Mouse (Mus musculus): Measurements from ENCODE around the gene Ube2o. TPM values are rescaled to one million over a fixed set of nuclear protein-coding genes. Genes with fewer than 3 reads are reported as not detected.
"Not testable (repeated sequence)": the region's sequence is repeated elsewhere in the genome, so short reads cannot be mapped to it uniquely, and the experiment has no call there.

The Ube2o gene
- polyA plus RNA-seq, 1 experiment from 2014 or later: 4.8 TPM

GRCm38 (mm10) chr11:116617641-116618040, 36.4 kb upstream of the Ube2o start:
- H3K36me3 ChIP-seq (ENCODE audit: control insufficient read depth, insufficient read depth, low read length): no peaks in the 10 kb centered on the region
- H3K9ac ChIP-seq (ENCODE audit: low read length): no peak overlapping the region; the same call in 1 of the 2 replicates
- H3K4me2 ChIP-seq (ENCODE audit: low read depth, low read length): no peak overlapping the region
- H3K4me1 ChIP-seq (ENCODE audit: control insufficient read depth, insufficient read depth, low read length): peaks cover 49% of the 10 kb centered on the region
- H3K9me3 ChIP-seq (replicated peaks; ENCODE audit: control insufficient read depth, low read length): no peaks in the 10 kb centered on the region
- H3K27me3 ChIP-seq (ENCODE audit: control insufficient read depth, insufficient read depth, low read length): no peaks in the 10 kb centered on the region
- no peak for ATAC-seq (ENCODE audit: insufficient read depth, low FRiP score)
- 88% methylated on average over 7 of the region's 7 CpGs for WGBS
- H3K4me3 ChIP-seq (replicated peaks; ENCODE audit: low read length): no peak overlapping the region
- H3K27ac ChIP-seq (ENCODE audit: low read length): no peak overlapping the region

- Histone ChIP-seq H3K4me2 (ENCODE audit: low read depth, low read length) (peak overlapping the region; percentile 22; the same call in 1 of the 2 replicates), H3K4me3 (replicated peaks; ENCODE audit: low read length) (no peak overlapping the region), H3K27me3 (ENCODE audit: control insufficient read depth, insufficient read depth, low read length) (no peaks in the 10 kb centered on the region), H3K4me1 (ENCODE audit: control insufficient read depth, insufficient read depth, low read length) (peaks cover 43% of the 10 kb centered on the region), H3K36me3 (ENCODE audit: control insufficient read depth, insufficient read depth, low read length) (no peaks in the 10 kb centered on the region), H3K9ac (ENCODE audit: low read length) (peak overlapping the region; percentile 7; the same call in 1 of the 2 replicates), H3K9me3 (replicated peaks; ENCODE audit: control insufficient read depth, low read length) (no peaks in the 10 kb centered on the region), H3K27ac (ENCODE audit: low read length) (peak overlapping the region; percentile 74)
- ATAC-seq (ENCODE audit: insufficient read depth, low FRiP score): no peak
- WGBS: 66% methylated on average over 10 of the region's 10 CpGs
Measured at GRCm38 (mm10) chr11:116616438-116617118, 35.3 kb upstream of the Ube2o start.

- Histone ChIP-seq H3K27ac (ENCODE audit: low read length) (peak overlapping the region; percentile 74), H3K4me1 (ENCODE audit: control insufficient read depth, insufficient read depth, low read length) (peaks cover 38% of the 10 kb centered on the region), H3K9ac (ENCODE audit: low read length) (peak overlapping the region; percentile 18; the same call in 1 of the 2 replicates), H3K4me3 (replicated peaks; ENCODE audit: low read length) (no peak overlapping the region), H3K27me3 (ENCODE audit: control insufficient read depth, insufficient read depth, low read length) (no peaks in the 10 kb centered on the region), H3K4me2 (ENCODE audit: low read depth, low read length) (peak overlapping the region; percentile 22), H3K9me3 (replicated peaks; ENCODE audit: control insufficient read depth, low read length) (no peaks in the 10 kb centered on the region), H3K36me3 (ENCODE audit: control insufficient read depth, insufficient read depth, low read length) (no peaks in the 10 kb centered on the region)
- WGBS: 37% methylated on average over 15 of the region's 15 CpGs
- peak; percentile 63 for ATAC-seq (ENCODE audit: insufficient read depth, low FRiP score)
Measured at GRCm38 (mm10) chr11:116615735-116616437, 34.6 kb upstream of the Ube2o start.

- Histone ChIP-seq H3K9me3 (replicated peaks; ENCODE audit: control insufficient read depth, low read length) (no peaks in the 10 kb centered on the region), H3K4me2 (ENCODE audit: low read depth, low read length) (no peak overlapping the region), H3K9ac (ENCODE audit: low read length) (no peak overlapping the region), H3K4me3 (replicated peaks; ENCODE audit: low read length) (no peak overlapping the region), H3K4me1 (ENCODE audit: control insufficient read depth, insufficient read depth, low read length) (peaks cover 23% of the 10 kb centered on the region), H3K36me3 (ENCODE audit: control insufficient read depth, insufficient read depth, low read length) (no peaks in the 10 kb centered on the region), H3K27me3 (ENCODE audit: control insufficient read depth, insufficient read depth, low read length) (no peaks in the 10 kb centered on the region), H3K27ac (ENCODE audit: low read length) (no peak overlapping the region)
- ATAC-seq (ENCODE audit: insufficient read depth, low FRiP score): no peak
- 89% methylated on average over 6 of the region's 6 CpGs for WGBS
Measured at GRCm38 (mm10) chr11:116613234-116613633, 32.0 kb upstream of the Ube2o start.

- no peak overlapping the region for H3K27ac ChIP-seq (ENCODE audit: low read length)
- H3K9me3 ChIP-seq (replicated peaks; ENCODE audit: control insufficient read depth, low read length): no peaks in the 10 kb centered on the region
- 87% methylated on average over 1 of the region's 1 CpGs for WGBS
- no peak overlapping the region for H3K4me3 ChIP-seq (replicated peaks; ENCODE audit: low read length)
- H3K4me1 ChIP-seq (ENCODE audit: control insufficient read depth, insufficient read depth, low read length): peaks cover 20% of the 10 kb centered on the region
- H3K27me3 ChIP-seq (ENCODE audit: control insufficient read depth, insufficient read depth, low read length): no peaks in the 10 kb centered on the region
- no peak for ATAC-seq (ENCODE audit: insufficient read depth, low FRiP score)
- H3K9ac ChIP-seq (ENCODE audit: low read length): no peak overlapping the region
- no peak overlapping the region for H3K4me2 ChIP-seq (ENCODE audit: low read depth, low read length)
- H3K36me3 ChIP-seq (ENCODE audit: control insufficient read depth, insufficient read depth, low read length): no peaks in the 10 kb centered on the region
Measured at GRCm38 (mm10) chr11:116612554-116612953, 31.3 kb upstream of the Ube2o start.

- H3K36me3 ChIP-seq (ENCODE audit: control insufficient read depth, insufficient read depth, low read length): no peaks in the 10 kb centered on the region
- no peak overlapping the region for H3K4me2 ChIP-seq (ENCODE audit: low read depth, low read length)
- peaks cover 17% of the 10 kb centered on the region for H3K4me1 ChIP-seq (ENCODE audit: control insufficient read depth, insufficient read depth, low read length)
- no peaks in the 10 kb centered on the region for H3K27me3 ChIP-seq (ENCODE audit: control insufficient read depth, insufficient read depth, low read length)
- H3K4me3 ChIP-seq (replicated peaks; ENCODE audit: low read length): no peak overlapping the region
- ATAC-seq (ENCODE audit: insufficient read depth, low FRiP score): no peak
- H3K9ac ChIP-seq (ENCODE audit: low read length): no peak overlapping the region
- H3K27ac ChIP-seq (ENCODE audit: low read length): no peak overlapping the region
- H3K9me3 ChIP-seq (replicated peaks; ENCODE audit: control insufficient read depth, low read length): no peaks in the 10 kb centered on the region
- WGBS: 83% methylated on average over 9 of the region's 9 CpGs
Measured at GRCm38 (mm10) chr11:116611883-116612282, 30.6 kb upstream of the Ube2o start.

- H3K9ac ChIP-seq (ENCODE audit: low read length); ATAC-seq (ENCODE audit: insufficient read depth, low FRiP score): not testable (repeated sequence)
- 87% methylated on average over 9 of the region's 9 CpGs for WGBS
Measured at GRCm38 (mm10) chr11:116611168-116611567, 29.9 kb upstream of the Ube2o start.

GRCm38 (mm10) chr11:116609965-116610630, 28.9 kb upstream of the Ube2o start:
- WGBS: 86% methylated on average over 15 of the region's 15 CpGs
- Histone ChIP-seq H3K4me1 (ENCODE audit: control insufficient read depth, insufficient read depth, low read length) (no peaks in the 10 kb centered on the region), H3K9ac (ENCODE audit: low read length) (no peak overlapping the region), H3K36me3 (ENCODE audit: control insufficient read depth, insufficient read depth, low read length) (no peaks in the 10 kb centered on the region), H3K27ac (ENCODE audit: low read length) (no peak overlapping the region), H3K9me3 (replicated peaks; ENCODE audit: control insufficient read depth, low read length) (no peaks in the 10 kb centered on the region), H3K4me2 (ENCODE audit: low read depth, low read length) (no peak overlapping the region), H3K27me3 (ENCODE audit: control insufficient read depth, insufficient read depth, low read length) (no peaks in the 10 kb centered on the region), H3K4me3 (replicated peaks; ENCODE audit: low read length) (no peak overlapping the region)
- ATAC-seq (ENCODE audit: insufficient read depth, low FRiP score): no peak

More at GRCm38 (mm10) chr11:116611168-116611567, 29.9 kb upstream of the Ube2o start:
- H3K4me3 ChIP-seq (replicated peaks; ENCODE audit: low read length); H3K27ac ChIP-seq (ENCODE audit: low read length); H3K9me3 ChIP-seq (replicated peaks; ENCODE audit: control insufficient read depth, low read length); H3K36me3 ChIP-seq (ENCODE audit: control insufficient read depth, insufficient read depth, low read length); H3K4me1 ChIP-seq (ENCODE audit: control insufficient read depth, insufficient read depth, low read length); H3K27me3 ChIP-seq (ENCODE audit: control insufficient read depth, insufficient read depth, low read length); H3K4me2 ChIP-seq (ENCODE audit: low read depth, low read length): not testable (repeated sequence)

- peaks cover 3% of the 10 kb centered on the region; the same call in 1 of the 2 replicates for H3K36me3 ChIP-seq (ENCODE audit: control insufficient read depth, insufficient read depth, low read length)
- H3K27ac ChIP-seq (ENCODE audit: low read length): no peak overlapping the region
- no peak for ATAC-seq (ENCODE audit: insufficient read depth, low FRiP score)
- H3K4me2 ChIP-seq (ENCODE audit: low read depth, low read length): no peak overlapping the region
- no peak overlapping the region for H3K4me3 ChIP-seq (replicated peaks; ENCODE audit: low read length)
- H3K4me1 ChIP-seq (ENCODE audit: control insufficient read depth, insufficient read depth, low read length): no peaks in the 10 kb centered on the region
- no peak overlapping the region for H3K9ac ChIP-seq (ENCODE audit: low read length)
- no peaks in the 10 kb centered on the region for H3K27me3 ChIP-seq (ENCODE audit: control insufficient read depth, insufficient read depth, low read length)
- 90% methylated on average over 3 of the region's 3 CpGs for WGBS
- no peaks in the 10 kb centered on the region for H3K9me3 ChIP-seq (replicated peaks; ENCODE audit: control insufficient read depth, low read length)
Measured at GRCm38 (mm10) chr11:116607717-116608116, 26.5 kb upstream of the Ube2o start.
